Mouse (Mus musculus): ENCODE results near the gene Ccdc58.

Ccdc58 gene

GRCm38 (mm10) chr16:36079916-36080315 lies 8.4 kb downstream of the Ccdc58 start:
- no peak for DNase-seq

GRCm38 (mm10) chr16:36087846-36088245 lies 16.4 kb downstream of the Ccdc58 start:
- DNase-seq = no peak

GRCm38 (mm10) chr16:36089065-36089464 lies 17.6 kb downstream of the Ccdc58 start:
- DNase-seq = peak; percentile 92

GRCm38 (mm10) chr16:36089850-36090616 lies 18.5 kb downstream of the Ccdc58 start:
- DNase-seq = peak; percentile 23

GRCm38 (mm10) chr16:36090785-36091509 lies 19.5 kb downstream of the Ccdc58 start:
- peak; percentile 58 for DNase-seq

- DNase-seq = no peak
Observed at GRCm38 (mm10) chr16:36094079-36094478, 22.6 kb downstream of the Ccdc58 start.

GRCm38 (mm10) chr16:36097813-36098499 lies 26.5 kb downstream of the Ccdc58 start:
- peak; percentile 79 for DNase-seq

- peak; percentile 60 for DNase-seq
Observed at GRCm38 (mm10) chr16:36101526-36101925, 30.0 kb downstream of the Ccdc58 start.

GRCm38 (mm10) chr16:36102211-36102610 lies 30.7 kb downstream of the Ccdc58 start:
- peak; percentile 7 for DNase-seq

- DNase-seq = peak; percentile 48
Observed at GRCm38 (mm10) chr16:36111486-36111885, 40.0 kb downstream of the Ccdc58 start.

- peak; percentile 53 for DNase-seq
Observed at GRCm38 (mm10) chr16:36115751-36116150, 44.3 kb downstream of the Ccdc58 start.

GRCm38 (mm10) chr16:36128092-36128491 lies 56.6 kb downstream of the Ccdc58 start:
- DNase-seq = no peak

- DNase-seq = no peak
Observed at GRCm38 (mm10) chr16:36131141-36131540, 59.7 kb downstream of the Ccdc58 start, which contains the start of gene Csta1. Csta1 (minus strand) TSS chr16:36131241.

GRCm38 (mm10) chr16:36138201-36138600 lies 66.7 kb downstream of the Ccdc58 start:
- DNase-seq = no peak
